Mouse (Mus musculus) limb, embryonic 14.5 days (tissue): ENCODE results near the gene Fry. TPM values are rescaled to one million over a fixed set of nuclear protein-coding genes. Genes with fewer than 3 reads are reported as not detected.

ENCODE experiments used
- ATAC-seq: fragments of 200-750 bp; cut with Nextera tagmentation; 2 replicates; pipeline ENCODE4 v1.8.0; 2017; ENCODE audit warnings: low read depth, moderate number of reproducible peaks, moderate TSS enrichment; ENCODE audit not compliant: low FRiP score
- DNase-seq: peaks from one replicate; pipeline ENCODE4 v3.0.0-alpha.2; 2015; ENCODE audit warnings: low spot score
- H3K27ac ChIP-seq: fragments of 300-500 bp; sonication (generic); replicated peaks from 2 replicates; pipeline ENCODE4 v1.5.1; 2014; ENCODE audit warnings: low read depth, mild to moderate bottlenecking, low read length, moderate library complexity, mixed read lengths
- H3K27me3 ChIP-seq: fragments of 300-500 bp; sonication (generic); 2 replicates; pipeline ENCODE4 v1.6.1; 2014; ENCODE audit warnings: low read length, mixed read lengths; ENCODE audit not compliant: control insufficient read depth, insufficient read depth
- H3K36me3 ChIP-seq: fragments of 300-500 bp; sonication (generic); 2 replicates; pipeline ENCODE4 v1.6.1; 2014; ENCODE audit warnings: mild to moderate bottlenecking, low read length, moderate library complexity, mixed read lengths; ENCODE audit not compliant: control insufficient read depth, insufficient read depth
- H3K4me1 ChIP-seq: fragments of 300-500 bp; sonication (generic); 2 replicates; pipeline ENCODE4 v1.6.1; 2014; ENCODE audit warnings: antibody characterized with exemption, low read length, mixed read lengths; ENCODE audit not compliant: control insufficient read depth, insufficient read depth
- H3K4me2 ChIP-seq: fragments of 300-500 bp; sonication (generic); replicated peaks from 2 replicates; pipeline ENCODE4 v1.6.1; 2014; ENCODE audit warnings: low read depth, mild to moderate bottlenecking, low read length, moderate library complexity; ENCODE audit not compliant: severe bottlenecking
- H3K4me3 ChIP-seq: fragments of 300-500 bp; sonication (generic); replicated peaks from 2 replicates; pipeline ENCODE4 v1.5.1; 2014; ENCODE audit warnings: low read length
- H3K9ac ChIP-seq: fragments of 300-500 bp; sonication (generic); 2 replicates; pipeline ENCODE4 v1.6.1; 2014; ENCODE audit warnings: mild to moderate bottlenecking, low read depth, low read length, moderate library complexity; ENCODE audit not compliant: severe bottlenecking
- H3K9me3 ChIP-seq: fragments of 300-500 bp; sonication (generic); 2 replicates; pipeline ENCODE4 v1.6.1; 2016; ENCODE audit warnings: low read length; ENCODE audit not compliant: control insufficient read depth
- POLR2A ChIP-seq: fragments of 200-500 bp; IDR thresholded peaks from 2 replicates; pipeline ENCODE4 v1.8.0; 2012; ENCODE audit warnings: inconsistent platforms, mild to moderate bottlenecking, moderate library complexity, borderline replicate concordance; ENCODE audit not compliant: insufficient read depth, insufficient read length; ENCODE audit errors: extremely low read depth
- WGBS: fragments of 180-500 bp; shearing (Covaris S2); extraction: QIAGEN DNeasy Blood & Tissue Kit; methylation state at CpG from one replicate; pipeline ENCODE4 v1.1.7; 2014; 5-methylcytosine and 5-hydroxymethylcytosine counted together
- polyA plus RNA-seq, 2 experiments: library from polyadenylated mRNA; depleted of rRNA in 1 of 2; stranded (reverse) in 1 of 2; unstranded in 1 of 2; fragments of >200 nt; fragmentation: Nextera tagmentation in 1 of 2; extraction: Ambion mirVana in 1 of 2; gene quantifications; 2 replicates each; pipeline versions ENCODE4 v1.2.1 to v1.2.3; 2012 to 2014

Gene Fry
- polyA plus RNA-seq, 2 experiments = 10.0 to 13.5 TPM

- TF ChIP-seq POLR2A = peak; percentile 93; the same call in 1 of the 2 replicates
- H3K36me3 ChIP-seq = no peaks in the 10 kb centered on the region
These were observed 403.8 kb downstream of the Fry start, which contains the start of gene Brca2 for GRCm38 (mm10) chr5:150521937-150522866. Brca2 (plus strand) TSS chr5:150522630.

DNA sequence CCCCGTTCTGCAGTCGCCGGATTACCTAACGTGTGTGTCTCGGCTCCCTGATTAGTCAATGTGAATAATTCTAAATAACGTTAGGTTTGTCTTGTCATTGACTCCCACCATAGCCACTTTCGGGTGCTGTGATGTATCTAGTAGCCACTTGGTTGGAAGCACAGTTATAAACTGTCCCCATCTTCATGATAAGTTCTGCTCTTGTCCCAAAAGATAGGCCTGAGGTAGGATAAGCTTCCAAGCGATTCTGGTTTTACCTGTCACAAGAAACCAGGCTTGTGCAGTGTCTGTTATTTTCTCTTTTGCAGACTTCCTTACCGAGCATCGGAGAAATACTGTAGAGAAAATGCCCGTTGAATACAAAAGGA, 404.4 kb downstream of the Fry start:
- Histone ChIP-seq H3K36me3 (no peaks in the 10 kb centered on the region), H3K27me3 (no peaks in the 10 kb centered on the region), H3K4me1 (0 out of 2 replicates have a peak, but pooled peaks cover 5% of the 10 kb centered on the region), H3K9me3 (no peaks in the 10 kb centered on the region), H3K9ac (peak overlapping the region; percentile 92), H3K27ac (peak overlapping the region; percentile 76), H3K4me2 (peak overlapping the region; percentile 67), H3K4me3 (peak overlapping the region; percentile 77)
- no peak for ATAC-seq
- no peak for DNase-seq
- no peak for TF ChIP-seq POLR2A
- 8% methylated on average over 11 of the region's 11 CpGs for WGBS

More at GRCm38 (mm10) chr5:150521937-150522866, 403.8 kb downstream of the Fry start, which contains the start of gene Brca2:
- no peaks in the 10 kb centered on the region for H3K9me3 ChIP-seq
- peak within 1 kb of the TSS; percentile 67 for H3K4me2 ChIP-seq
- 0 out of 2 replicates have a peak, but pooled peaks cover 5% of the 10 kb centered on the region for H3K4me1 ChIP-seq
- H3K27me3 ChIP-seq = no peaks in the 10 kb centered on the region
- ATAC-seq (peak; percentile 96), DNase-seq (peak; percentile 80)
- H3K4me3 ChIP-seq = peak within 1 kb of the TSS; percentile 77
- H3K27ac ChIP-seq = peak within 1 kb of the TSS; percentile 76
- WGBS = 6% methylated on average over 63 of the region's 63 CpGs
- H3K9ac ChIP-seq = peak within 1 kb of the TSS; percentile 92

DNA sequence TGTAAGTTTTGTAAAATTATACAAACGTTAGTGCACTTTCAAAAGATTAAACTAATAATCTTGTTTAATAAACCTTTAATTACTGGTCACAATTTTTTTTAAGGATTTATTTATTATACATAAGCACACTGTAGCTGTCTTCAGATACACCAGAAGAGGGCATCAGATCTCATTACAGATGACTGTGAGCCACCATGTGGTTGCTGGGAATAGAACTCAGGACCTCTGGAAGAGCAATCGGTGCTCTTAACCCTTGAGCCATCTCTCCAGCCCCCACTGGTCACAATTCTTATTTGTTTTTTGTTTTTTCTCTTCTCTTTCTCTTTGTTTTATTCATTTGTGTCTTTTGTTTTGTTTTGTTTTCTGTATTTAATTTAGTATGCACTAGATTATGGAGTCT, 406.8 kb downstream of the Fry start:
- 0 out of 2 replicates have a peak, but pooled peaks cover 5% of the 10 kb centered on the region for H3K4me1 ChIP-seq
- 85% methylated on average over 2 of the region's 2 CpGs for WGBS
- no peaks in the 10 kb centered on the region for H3K27me3 ChIP-seq
- H3K4me3 ChIP-seq = no peak overlapping the region
- no peak overlapping the region for H3K27ac ChIP-seq
- DNase-seq = no peak
- H3K9me3 ChIP-seq = no peaks in the 10 kb centered on the region
- H3K36me3 ChIP-seq = no peaks in the 10 kb centered on the region
- TF ChIP-seq POLR2A = no peak
- no peak overlapping the region for H3K4me2 ChIP-seq
- ATAC-seq = no peak
- no peak overlapping the region for H3K9ac ChIP-seq

DNA sequence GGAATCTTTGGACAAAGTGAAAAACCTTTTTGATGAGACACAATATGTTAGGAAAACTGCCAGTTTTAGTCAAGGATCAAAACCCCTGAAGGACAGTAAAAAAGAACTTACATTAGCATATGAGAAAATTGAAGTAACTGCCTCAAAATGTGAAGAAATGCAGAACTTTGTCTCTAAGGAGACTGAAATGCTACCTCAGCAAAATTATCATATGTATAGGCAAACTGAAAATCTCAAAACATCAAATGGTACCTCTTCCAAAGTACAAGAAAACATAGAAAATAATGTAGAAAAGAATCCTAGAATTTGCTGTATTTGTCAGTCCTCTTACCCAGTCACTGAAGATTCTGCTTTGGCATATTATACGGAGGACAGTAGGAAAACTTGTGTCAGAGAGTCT, 422.9 kb downstream of the Fry start:
- Histone ChIP-seq H3K36me3 (peaks cover 26% of the 10 kb centered on the region), H3K4me3 (no peak overlapping the region), H3K27me3 (no peaks in the 10 kb centered on the region), H3K9ac (no peak overlapping the region), H3K4me2 (no peak overlapping the region), H3K4me1 (no peaks in the 10 kb centered on the region), H3K9me3 (no peaks in the 10 kb centered on the region), H3K27ac (no peak overlapping the region)
- ATAC-seq = no peak
- 98% methylated on average over 1 of the region's 1 CpGs for WGBS
- TF ChIP-seq POLR2A = no peak
- DNase-seq = no peak

- DNase-seq = no peak
- no peaks in the 10 kb centered on the region for H3K9me3 ChIP-seq
- no peak overlapping the region for H3K9ac ChIP-seq
- H3K27me3 ChIP-seq = no peaks in the 10 kb centered on the region
- no peak for ATAC-seq
- H3K36me3 ChIP-seq = peaks cover 13% of the 10 kb centered on the region
- WGBS = 92% methylated on average over 2 of the region's 2 CpGs
- no peak for TF ChIP-seq POLR2A
- no peak overlapping the region for H3K27ac ChIP-seq
- no peak overlapping the region for H3K4me3 ChIP-seq
- H3K4me1 ChIP-seq = no peaks in the 10 kb centered on the region
- H3K4me2 ChIP-seq = no peak overlapping the region
These were observed 424.7 kb downstream of the Fry start for GRCm38 (mm10) chr5:150543184-150543583.

Other genes starting within 250 kb of the Fry start
- gene Rxfp2, start 100.0 kb upstream of the Fry start, polyA plus RNA-seq (2012; rRNA removed) = 0.31 and 2.8 TPM in 2 replicates
- 0.19 TPM in 1 of 2 replicates, not detected in the other for gene Rxfp2, start 100.0 kb upstream of the Fry start, polyA plus RNA-seq (2014; fragmentation: Nextera tagmentation; extraction: Ambion mirVana)